Mouse (Mus musculus): ENCODE data around the gene Sec63.

Sec63 gene

DNA sequence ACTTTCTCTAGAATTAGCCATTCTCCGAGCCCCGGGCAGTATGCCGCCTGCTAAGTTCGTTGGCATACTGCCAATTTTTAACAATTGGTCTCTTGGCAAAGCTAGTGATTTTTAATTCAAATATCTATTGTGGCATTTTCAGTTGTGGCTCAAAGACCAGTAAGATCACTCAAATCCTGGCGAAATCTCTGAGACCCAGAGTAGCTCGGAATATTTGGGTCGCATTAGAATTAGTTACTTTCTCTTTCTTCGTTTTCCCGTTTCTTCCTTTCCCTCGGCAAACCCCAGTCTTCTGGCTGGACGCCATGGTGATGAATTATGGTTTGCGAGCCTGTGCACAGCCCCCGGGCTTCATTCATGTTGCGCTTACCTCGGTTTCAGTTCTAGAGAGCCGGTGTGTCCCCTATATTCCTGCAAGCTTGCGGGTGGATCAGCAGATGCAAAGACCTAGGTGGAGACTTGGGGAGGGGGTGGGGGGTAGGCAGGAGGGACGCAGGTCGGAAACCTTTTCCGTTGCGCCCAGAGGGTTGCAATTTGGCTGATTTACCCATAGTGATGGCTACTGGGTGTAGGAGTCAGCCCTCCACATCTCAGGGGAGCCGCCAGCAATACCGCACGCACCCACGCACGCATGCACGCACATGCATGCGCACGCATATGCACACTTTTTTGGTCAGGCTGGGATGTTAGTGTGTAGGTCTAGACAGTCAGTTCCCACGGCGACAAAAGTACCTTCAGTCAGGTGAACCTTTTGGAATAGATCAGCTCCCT is 102.5 kb downstream of the Sec63 start:
- WGBS = 17% methylated on average over 31 of the region's 31 CpGs

DNA sequence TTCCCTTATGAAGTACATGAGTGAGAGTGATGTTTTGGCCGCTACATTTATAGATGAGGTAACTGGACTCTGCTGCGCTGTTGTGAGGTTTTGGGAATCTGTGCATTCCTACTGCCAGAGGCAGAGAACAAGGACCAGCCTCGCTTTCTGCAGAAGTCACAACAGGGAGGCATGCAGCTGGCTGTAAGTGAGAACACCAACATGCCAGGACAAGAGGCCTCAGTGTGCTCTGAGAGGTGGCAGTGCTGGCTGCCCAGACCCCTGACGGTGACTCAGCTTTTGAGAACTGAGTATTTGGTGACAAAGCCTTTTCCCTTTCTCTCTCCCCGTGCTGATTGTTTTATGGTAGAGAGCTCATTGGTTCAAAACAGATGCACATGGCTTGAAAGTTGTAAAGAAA is 103.4 kb downstream of the Sec63 start:
- 53% methylated on average over 5 of the region's 5 CpGs for WGBS

DNA sequence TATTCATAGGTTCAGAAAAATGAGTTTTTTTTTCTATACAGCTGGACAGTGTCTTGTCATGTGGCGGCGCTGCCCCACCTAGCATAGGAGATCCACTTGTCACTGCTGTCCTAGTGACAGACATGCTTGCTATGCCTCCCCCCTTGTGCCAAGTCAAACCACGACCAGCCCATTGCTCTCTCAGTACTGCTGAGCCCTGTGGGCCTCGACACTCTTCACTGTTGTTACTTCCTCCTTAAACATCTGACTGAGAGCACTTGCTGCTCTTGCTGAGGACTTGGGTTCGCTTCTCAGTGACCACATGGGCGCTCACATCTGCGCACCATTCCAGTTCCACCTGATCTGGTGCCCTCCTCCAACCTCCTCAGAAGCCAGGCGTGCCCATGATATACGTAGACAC is 107.1 kb downstream of the Sec63 start:
- 94% methylated on average over 9 of the region's 9 CpGs for WGBS

DNA sequence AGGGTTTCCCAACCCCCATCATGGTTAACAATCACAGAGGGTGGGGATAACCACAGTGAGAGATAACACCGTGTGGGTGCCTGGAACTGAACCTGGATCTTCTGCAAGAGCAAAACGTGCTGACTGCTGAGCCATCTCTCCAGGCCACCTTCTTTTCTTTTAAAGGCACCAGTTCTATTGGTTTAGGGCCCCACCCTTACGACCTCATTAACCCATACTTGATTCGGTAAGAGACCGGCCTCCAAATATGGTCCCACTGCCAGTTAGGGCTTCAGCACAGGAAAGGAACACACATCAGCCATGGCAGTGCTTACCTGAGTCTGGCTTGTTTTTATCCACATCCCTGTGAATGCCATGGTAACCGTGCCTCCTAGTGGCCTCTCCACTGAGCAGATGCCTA is 108.2 kb downstream of the Sec63 start:
- WGBS = 89% methylated on average over 6 of the region's 6 CpGs

- 72% methylated on average over 15 of the region's 15 CpGs for WGBS
Measured at GRCm38 (mm10) chr10:42872269-42873010, 111.1 kb downstream of the Sec63 start.

DNA sequence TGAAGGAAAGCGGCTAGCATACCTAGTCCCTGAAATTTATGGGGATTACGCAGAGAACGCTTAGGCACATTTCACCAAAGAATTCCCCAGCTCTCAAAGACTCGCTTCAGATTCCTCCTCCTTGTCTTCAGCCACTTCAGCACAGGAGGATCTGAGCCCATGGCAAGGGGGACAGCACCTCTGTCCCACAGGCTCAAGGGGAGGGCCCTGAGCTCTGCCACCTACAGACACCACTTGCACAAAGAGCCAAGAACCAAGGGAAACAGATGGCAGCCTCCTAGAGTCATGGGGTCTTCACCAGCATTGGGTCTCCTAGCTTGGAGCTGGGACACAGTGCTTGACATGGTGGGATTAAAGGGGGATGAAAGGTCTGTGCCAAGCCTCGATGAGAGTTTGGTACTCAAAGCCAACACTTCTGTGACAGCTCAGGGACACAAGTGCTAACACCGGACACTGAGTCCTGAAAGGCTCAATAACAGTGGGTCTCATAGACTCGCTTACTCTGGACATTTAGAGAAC is 111.8 kb downstream of the Sec63 start:
- 79% methylated on average over 7 of the region's 7 CpGs for WGBS

- WGBS = 85% methylated on average over 5 of the region's 5 CpGs
Measured at GRCm38 (mm10) chr10:42876172-42876571, 114.9 kb downstream of the Sec63 start.

- WGBS = 64% methylated on average over 5 of the region's 5 CpGs
Measured at GRCm38 (mm10) chr10:42879269-42879681, 118.0 kb downstream of the Sec63 start.

- WGBS = 83% methylated on average over 5 of the region's 5 CpGs
Measured at GRCm38 (mm10) chr10:42879682-42880081, 118.4 kb downstream of the Sec63 start.
